Mouse (Mus musculus): ENCODE measurements around the gene Mrtfa.

DNA sequence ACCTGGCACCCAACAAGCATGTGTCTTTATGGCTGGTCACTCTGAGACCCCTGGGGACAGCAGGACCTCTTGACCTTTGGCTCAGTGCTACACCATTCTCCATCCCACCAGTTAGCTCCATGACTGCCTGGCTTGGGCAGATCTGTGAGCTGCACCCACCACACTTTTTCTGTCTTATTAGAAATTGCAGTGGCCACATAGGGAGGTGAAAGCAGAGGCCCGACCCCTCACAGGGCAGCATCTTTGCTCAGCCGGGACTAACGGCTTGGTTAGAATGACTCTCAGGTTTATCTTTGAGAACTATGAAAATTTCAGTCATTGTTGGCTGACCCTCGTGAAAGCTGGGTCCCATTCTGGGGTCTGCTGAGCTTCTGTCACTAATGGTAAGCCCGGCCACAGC, 163.7 kb downstream of the Mrtfa start:
- TF ChIP-seq CTCF (IDR thresholded peaks at IDR 0.05; ENCODE audit: control insufficient read depth, insufficient read depth, low read length) (no peak), POLR2A (IDR thresholded peaks at IDR 0.05; ENCODE audit: borderline replicate concordance, control insufficient read depth, low read depth, low read length) (no peak)
